Comparison of ENCODE assay signal across 14 mouse cellular contexts in genomic region chr13:25168891-25169290, GRCm38 (mm10).
"Had no signal": no experiment of that assay in that cellular context is flagged by ENCODE, and none has a peak within 500 bp of the region (broad histone marks: within the 10 kb centered on the region; RNA-seq: fewer than 3 reads in every experiment).

No protein-coding gene starts in this region.

- H3K4me2 ChIP-seq: lung, embryonic 14.5 days; midbrain, embryonic 12.5 days; neural tube, embryonic 12.5 days; stomach, embryonic 15.5 days had no signal

- H3K4me1 ChIP-seq: midbrain, embryonic 12.5 days; neural tube, embryonic 12.5 days; stomach, embryonic 15.5 days had no signal

- H3K9ac ChIP-seq: lung, embryonic 14.5 days; midbrain, embryonic 12.5 days; neural tube, embryonic 12.5 days; stomach, embryonic 15.5 days had no signal

- H3K27ac ChIP-seq: midbrain, embryonic 10.5 days; midbrain, embryonic 12.5 days; neural tube, embryonic 12.5 days; stomach, embryonic 15.5 days; stomach, postnatal 0 days had no signal

- H3K4me3 ChIP-seq: midbrain, embryonic 10.5 days; midbrain, embryonic 12.5 days; neural tube, embryonic 12.5 days; stomach, embryonic 15.5 days had no signal

- H3K27me3 ChIP-seq: midbrain, embryonic 12.5 days; neural tube, embryonic 12.5 days; stomach, embryonic 15.5 days had no signal

- DNase-seq: lung, adult 18-20 months; lung, embryonic 14.5 days; lung, postnatal 10 days; lung, postnatal 4 days; midbrain, embryonic 14.5 days; right cerebral cortex, postnatal 14 days; thymus, adult 18-20 months; thymus, postnatal 14 days; thymus, postnatal 36 days had no signal

- H3K36me3 ChIP-seq: midbrain, embryonic 10.5 days; midbrain, embryonic 12.5 days; neural tube, embryonic 12.5 days; stomach, embryonic 15.5 days had no signal

- H3K9me3 ChIP-seq: midbrain, embryonic 10.5 days; midbrain, embryonic 12.5 days; neural tube, embryonic 12.5 days; stomach, embryonic 15.5 days had no signal
